Mouse (Mus musculus) forebrain, embryonic 16.5 days (tissue): ENCODE results near the gene Mettl18. TPM values are rescaled to one million over a fixed set of nuclear protein-coding genes. Genes with fewer than 3 reads are reported as not detected.

Source experiments
- ATAC-seq: fragments of 200-750 bp; cut with Nextera tagmentation; 2 replicates; pipeline ENCODE4 v1.8.0; 2017; ENCODE audit warnings: mild to moderate bottlenecking, moderate library complexity
- H3K27ac ChIP-seq: fragments of 300-500 bp; sonication (generic); 2 replicates; pipeline ENCODE4 v1.5.1; 2014; ENCODE audit warnings: low read length, control low read depth
- H3K27me3 ChIP-seq: fragments of 300-500 bp; sonication (generic); replicated peaks from 2 replicates; pipeline ENCODE4 v1.6.1; 2014; ENCODE audit warnings: low read length; ENCODE audit not compliant: control insufficient read depth, insufficient read depth
- H3K36me3 ChIP-seq: fragments of 300-500 bp; sonication (generic); 2 replicates; pipeline ENCODE4 v1.6.1; 2014; ENCODE audit not compliant: control insufficient read depth, insufficient read depth
- H3K4me1 ChIP-seq: fragments of 300-500 bp; sonication (generic); replicated peaks from 2 replicates; pipeline ENCODE4 v1.6.1; 2014; ENCODE audit warnings: low read length; ENCODE audit not compliant: control insufficient read depth, insufficient read depth
- H3K4me2 ChIP-seq: fragments of 300-500 bp; sonication (generic); 2 replicates; pipeline ENCODE4 v1.6.1; 2014; ENCODE audit warnings: mild to moderate bottlenecking, low read length, control low read depth
- H3K4me3 ChIP-seq: fragments of 300-500 bp; sonication (generic); replicated peaks from 2 replicates; pipeline ENCODE4 v1.5.1; 2014; ENCODE audit warnings: mild to moderate bottlenecking, low read length, control low read depth
- H3K9ac ChIP-seq: fragments of 300-500 bp; sonication (generic); replicated peaks from 2 replicates; pipeline ENCODE4 v1.6.1; 2014; ENCODE audit warnings: low read depth, low read length, control low read depth
- H3K9me3 ChIP-seq: fragments of 300-500 bp; sonication (generic); 2 replicates; pipeline ENCODE4 v1.6.1; 2016; ENCODE audit warnings: low read length; ENCODE audit not compliant: control insufficient read depth
- WGBS: fragments of 180-500 bp; shearing (Covaris S2); extraction: QIAGEN DNeasy Blood & Tissue Kit; methylation state at CpG from one replicate; pipeline ENCODE4 v1.1.7; 2014; 5-methylcytosine and 5-hydroxymethylcytosine counted together
- polyA plus RNA-seq: library from polyadenylated mRNA; unstranded; fragments of >200 nt; fragmentation: Nextera tagmentation; extraction: Ambion mirVana; gene quantifications from 2 replicates; pipeline ENCODE4 v1.2.1, GENCODE M21; 2015

The Mettl18 gene
- polyA plus RNA-seq, 1 experiment from 2014 or later = 8.5 TPM

- Histone ChIP-seq H3K27ac (no peak overlapping the region), H3K4me1 (no peaks in the 10 kb centered on the region), H3K4me3 (no peak overlapping the region), H3K9ac (no peak overlapping the region), H3K4me2 (no peak overlapping the region), H3K36me3 (no peaks in the 10 kb centered on the region), H3K27me3 (no peaks in the 10 kb centered on the region), H3K9me3 (no peaks in the 10 kb centered on the region)
- ATAC-seq = no peak
- 88% methylated on average over 4 of the region's 4 CpGs for WGBS
These were observed 31.0 kb downstream of the Mettl18 start for GRCm38 (mm10) chr1:164025685-164026084.

- Histone ChIP-seq H3K4me1 (no peaks in the 10 kb centered on the region), H3K4me3 (no peak overlapping the region), H3K9ac (no peak overlapping the region), H3K9me3 (no peaks in the 10 kb centered on the region), H3K27me3 (no peaks in the 10 kb centered on the region), H3K27ac (no peak overlapping the region), H3K4me2 (no peak overlapping the region), H3K36me3 (no peaks in the 10 kb centered on the region)
- ATAC-seq = no peak
- 62% methylated on average over 5 of the region's 5 CpGs for WGBS
These were observed 32.7 kb downstream of the Mettl18 start for GRCm38 (mm10) chr1:164027416-164027815.

GRCm38 (mm10) chr1:164040385-164041135, 45.9 kb downstream of the Mettl18 start:
- H3K4me1 ChIP-seq = no peaks in the 10 kb centered on the region
- no peak overlapping the region for H3K27ac ChIP-seq
- no peak overlapping the region for H3K9ac ChIP-seq
- no peaks in the 10 kb centered on the region for H3K36me3 ChIP-seq
- H3K9me3 ChIP-seq = no peaks in the 10 kb centered on the region
- H3K4me2 ChIP-seq = no peak overlapping the region
- WGBS = 71% methylated on average over 10 of the region's 10 CpGs
- H3K27me3 ChIP-seq = no peaks in the 10 kb centered on the region
- H3K4me3 ChIP-seq = no peak overlapping the region
- no peak for ATAC-seq

GRCm38 (mm10) chr1:164043549-164043948, 48.9 kb downstream of the Mettl18 start:
- no peaks in the 10 kb centered on the region for H3K27me3 ChIP-seq
- H3K4me2 ChIP-seq = no peak overlapping the region
- 24% methylated on average over 3 of the region's 3 CpGs for WGBS

More at GRCm38 (mm10) chr1:164043549-164043948, 48.9 kb downstream of the Mettl18 start:
- Histone ChIP-seq H3K36me3 (no peaks in the 10 kb centered on the region), H3K27ac (no peak overlapping the region), H3K4me3 (no peak overlapping the region), H3K9ac (no peak overlapping the region), H3K9me3 (no peaks in the 10 kb centered on the region), H3K4me1 (no peaks in the 10 kb centered on the region)
- ATAC-seq = no peak

Other genes with a start within 250 kb of the Mettl18 start
- 120 and 121 TPM in 2 replicates for gene Kifap3, start 215.3 kb upstream of the Mettl18 start, polyA plus RNA-seq
- gene Scyl3, start 65.8 kb upstream of the Mettl18 start, polyA plus RNA-seq = 19.2 and 20.7 TPM in 2 replicates
- 9.6 and 10.5 TPM in 2 replicates for gene BC055324, start 93 bp upstream of the Mettl18 start, polyA plus RNA-seq
- not detected in 2 replicates for gene Sele, start 53.3 kb downstream of the Mettl18 start, polyA plus RNA-seq
- 0.11 and 0.58 TPM in 2 replicates for gene Sell, start 67.1 kb downstream of the Mettl18 start, polyA plus RNA-seq
- gene Selp, start 120.4 kb downstream of the Mettl18 start, polyA plus RNA-seq = 0.19 TPM in 1 of 2 replicates, not detected in the other
- gene F5, start 156.9 kb downstream of the Mettl18 start, polyA plus RNA-seq = 0.04 and 0.11 TPM in 2 replicates